In genomic region chr7:75755861-75756449, GRCm38 (mm10) we compare ENCODE assay signal across 12 mouse cellular contexts.
DNase-seq lines count a peak whose midpoint lies in the region; ATAC-seq and TF ChIP-seq lines count a peak whose summit lies in the region.
"Had no signal": no experiment of that assay in that cellular context is flagged by ENCODE, and none has a peak within 500 bp of the region (broad histone marks: within the 10 kb centered on the region; RNA-seq: fewer than 3 reads in every experiment).

No protein-coding gene starts in this region.

- 84% methylated on average over 8 of the region's 8 CpGs for WGBS in kidney, adult 2 months
- WGBS in kidney, embryonic 14.5 days = 93% methylated on average over 8 of the region's 8 CpGs
- 31% methylated on average over 8 of the region's 8 CpGs for WGBS in hindbrain, embryonic 15.5 days
- WGBS in midbrain, postnatal 0 days = 46% methylated on average over 8 of the region's 8 CpGs

- DNase-seq in kidney, adult 2 months = peak; percentile 75
- peak; percentile 83 for DNase-seq in midbrain, postnatal 0 days (ENCODE audit: low spot score)
- no peak for DNase-seq in T-cell, adult 2 months (ENCODE audit: low spot score)
- DNase-seq in urinary bladder, adult 18-20 months (ENCODE audit: low spot score in 2 of 2) = no peak
- DNase-seq in layer of hippocampus, postnatal 10 days (ENCODE audit: low spot score in 2 of 2) = no peak
- DNase-seq: lung, postnatal 10 days had no signal

- H3K36me3 ChIP-seq in kidney, adult 2 months (ENCODE audit: control insufficient read depth, insufficient read depth, low read length) = no peaks in the 10 kb centered on the region
- peaks cover 11% of the 10 kb centered on the region for H3K36me3 ChIP-seq in kidney, embryonic 14.5 days (ENCODE audit: control insufficient read depth, insufficient read depth, low read length)
- H3K36me3 ChIP-seq in hindbrain, embryonic 15.5 days = no peaks in the 10 kb centered on the region
- peaks cover 4% of the 10 kb centered on the region; the same call in 1 of the 2 replicates for H3K36me3 ChIP-seq in midbrain, postnatal 0 days (ENCODE audit: insufficient read depth, low read length)

- no peak for TF ChIP-seq CTCF in kidney, adult 2 months (conservative IDR thresholded peaks at IDR 0.05; ENCODE audit: insufficient read depth, insufficient read length, low read depth, low read length)
- TF ChIP-seq CTCF in midbrain, postnatal 0 days (IDR thresholded peaks at IDR 0.05) = no peak

- peaks cover 12% of the 10 kb centered on the region for H3K4me1 ChIP-seq in kidney, adult 2 months (ENCODE audit: control insufficient read depth, insufficient read depth, low read length)
- peaks cover 8% of the 10 kb centered on the region for H3K4me1 ChIP-seq in kidney, embryonic 14.5 days (ENCODE audit: control insufficient read depth, insufficient read depth, low read length)
- peaks cover 26% of the 10 kb centered on the region for H3K4me1 ChIP-seq in hindbrain, embryonic 15.5 days (replicated peaks)
- no peaks in the 10 kb centered on the region for H3K4me1 ChIP-seq in midbrain, postnatal 0 days (ENCODE audit: insufficient read depth, low read length)

- no peak overlapping the region for H3K4me3 ChIP-seq in kidney, adult 2 months (ENCODE audit: insufficient read depth, low read depth, low read length)
- no peak overlapping the region for H3K4me3 ChIP-seq in kidney, embryonic 14.5 days (ENCODE audit: low read length)
- no peak overlapping the region for H3K4me3 ChIP-seq in hindbrain, embryonic 15.5 days
- no peak overlapping the region for H3K4me3 ChIP-seq in midbrain, postnatal 0 days (ENCODE audit: low read depth, low read length)
- H3K4me3 ChIP-seq: embryonic facial prominence, embryonic 12.5 days; heart, embryonic 15.5 days; limb, embryonic 12.5 days had no signal

- no peak for ATAC-seq in kidney, embryonic 14.5 days (ENCODE audit: low FRiP score, low TSS enrichment)
- 0 out of 2 replicates have a peak, but pooled peaks have one; percentile 6 for ATAC-seq in common myeloid progenitor, adult 5-6 weeks (replicated peaks; ENCODE audit: low read depth, poor library complexity, severe bottlenecking)
- ATAC-seq in hindbrain, embryonic 15.5 days (ENCODE audit: low FRiP score, low read depth) = peak; percentile 84
- peak; percentile 69 for ATAC-seq in midbrain, postnatal 0 days (ENCODE audit: low FRiP score)

- no peak overlapping the region for H3K9ac ChIP-seq in kidney, embryonic 14.5 days (ENCODE audit: low read depth, low read length)
- H3K9ac ChIP-seq in hindbrain, embryonic 15.5 days = no peak overlapping the region
- no peak overlapping the region for H3K9ac ChIP-seq in midbrain, postnatal 0 days (replicated peaks; ENCODE audit: low read length, poor library complexity, severe bottlenecking)
- H3K9ac ChIP-seq: embryonic facial prominence, embryonic 12.5 days; heart, embryonic 15.5 days; limb, embryonic 12.5 days had no signal

- H3K27me3 ChIP-seq in kidney, adult 2 months (replicated peaks; ENCODE audit: control insufficient read depth, insufficient read depth, low read length) = no peaks in the 10 kb centered on the region
- H3K27me3 ChIP-seq in kidney, embryonic 14.5 days (ENCODE audit: control insufficient read depth, insufficient read depth, low read length) = no peaks in the 10 kb centered on the region
- no peaks in the 10 kb centered on the region for H3K27me3 ChIP-seq in hindbrain, embryonic 15.5 days
- no peaks in the 10 kb centered on the region for H3K27me3 ChIP-seq in midbrain, postnatal 0 days (ENCODE audit: insufficient read depth, low read length)
- H3K27me3 ChIP-seq: embryonic facial prominence, embryonic 12.5 days; heart, embryonic 15.5 days; limb, embryonic 12.5 days had no signal

- no peak for TF ChIP-seq POLR2A in kidney, adult 2 months (IDR thresholded peaks at IDR 0.05; ENCODE audit: low read depth, low read length)

- no peak overlapping the region for H3K27ac ChIP-seq in kidney, adult 2 months (ENCODE audit: insufficient read depth, low read depth, low read length)
- H3K27ac ChIP-seq in kidney, embryonic 14.5 days (ENCODE audit: low read depth, low read length) = no peak overlapping the region
- peak overlapping the region; percentile 74 for H3K27ac ChIP-seq in hindbrain, embryonic 15.5 days (replicated peaks)
- peak overlapping the region; percentile 55; the same call in 1 of the 2 replicates for H3K27ac ChIP-seq in midbrain, postnatal 0 days (ENCODE audit: low read depth, low read length)
- H3K27ac ChIP-seq: embryonic facial prominence, embryonic 12.5 days; heart, embryonic 15.5 days; limb, embryonic 12.5 days had no signal

- H3K4me2 ChIP-seq in kidney, embryonic 14.5 days (replicated peaks; ENCODE audit: low read depth, low read length) = no peak overlapping the region
- H3K4me2 ChIP-seq in hindbrain, embryonic 15.5 days = no peak overlapping the region
- H3K4me2 ChIP-seq in midbrain, postnatal 0 days (ENCODE audit: low read depth, low read length, poor library complexity, severe bottlenecking) = no peak overlapping the region
- H3K4me2 ChIP-seq: embryonic facial prominence, embryonic 12.5 days; heart, embryonic 15.5 days; limb, embryonic 12.5 days had no signal

- H3K9me3 ChIP-seq in kidney, embryonic 14.5 days (ENCODE audit: control insufficient read depth, low read length) = no peaks in the 10 kb centered on the region
- no peaks in the 10 kb centered on the region for H3K9me3 ChIP-seq in hindbrain, embryonic 15.5 days
- H3K9me3 ChIP-seq in midbrain, postnatal 0 days (ENCODE audit: low read length) = no peaks in the 10 kb centered on the region
- H3K9me3 ChIP-seq: embryonic facial prominence, embryonic 12.5 days; heart, embryonic 15.5 days; limb, embryonic 12.5 days had no signal

Comparison
In these comparisons a context has a peak if more than half of its experiments do, and no peak if none do; other contexts are left out.
1. DNase-seq: peak in kidney, adult 2 months (single experiment) and midbrain, postnatal 0 days (single experiment); none in T-cell, adult 2 months (single experiment), urinary bladder, adult 18-20 months (0 of 2) and layer of hippocampus, postnatal 10 days (0 of 2).
2. H3K27ac ChIP-seq: peak in hindbrain, embryonic 15.5 days (single experiment) and midbrain, postnatal 0 days (single experiment); none in kidney, adult 2 months (single experiment) and kidney, embryonic 14.5 days (single experiment).